Mouse (Mus musculus) cortical plate, adult 2 months (tissue): ENCODE measurements around the gene Rap1a.

Experiments
- CTCF ChIP-seq: fragments of 200-500 bp; IDR thresholded peaks from 2 replicates; pipeline ENCODE4 v1.5.1; 2011; ENCODE audit warnings: mild to moderate bottlenecking, control low read depth, low read length; ENCODE audit not compliant: insufficient read depth; ENCODE audit errors: extremely low read depth
- POLR2A ChIP-seq: fragments of 200-500 bp; IDR thresholded peaks from 2 replicates; pipeline ENCODE4 v1.6.1; 2011; ENCODE audit warnings: mild to moderate bottlenecking, low read length, control low read depth; ENCODE audit not compliant: insufficient read depth; ENCODE audit errors: extremely low read depth

GRCm38 (mm10) chr3:105792309-105792708 lies 8.8 kb downstream of the Rap1a start:
- TF ChIP-seq CTCF (no peak), POLR2A (no peak)
